Mouse (Mus musculus): ENCODE measurements around the gene Kcnf1.

GRCm38 (mm10) chr12:17175531-17175951 is 1.1 kb downstream of the Kcnf1 start:
- TF ChIP-seq CTCF (IDR thresholded peaks at IDR 0.05; ENCODE audit: low read depth, low read length) (no peak), POLR2A (IDR thresholded peaks at IDR 0.05; ENCODE audit: borderline replicate concordance, low read depth, low read length) (no peak)
